Mouse (Mus musculus) kidney, adult 2 months (tissue): Measurements from ENCODE around the gene Ly6c1.
A peak's percentile ranks its signal among the peaks of the same experiment; 100 is the strongest.

Experiments
- CTCF ChIP-seq: fragments of 200-500 bp; conservative IDR thresholded peaks from 2 replicates; pipeline ENCODE4 v1.5.1; 2011; ENCODE audit warnings: low read depth, mild to moderate bottlenecking, control low read depth, low read length, moderate library complexity, mixed read lengths; ENCODE audit not compliant: insufficient read depth, insufficient read length
- POLR2A ChIP-seq: fragments of 200-500 bp; IDR thresholded peaks from one replicate; pipeline ENCODE4 v1.6.1; 2011; ENCODE audit warnings: low read depth, low read length, control low read depth

- TF ChIP-seq CTCF (peak; percentile 78), POLR2A (no peak)
Measured at GRCm38 (mm10) chr15:75060505-75060904, 11.9 kb upstream of the Ly6c1 start.
